Mouse (Mus musculus): ENCODE measurements around the gene Gm3005. TPM values are rescaled to one million over a fixed set of nuclear protein-coding genes. Genes with fewer than 3 reads are reported as not detected.

The Gm3005 gene
- not detected for polyA plus RNA-seq (2017; shearing (Covaris generic))

DNA sequence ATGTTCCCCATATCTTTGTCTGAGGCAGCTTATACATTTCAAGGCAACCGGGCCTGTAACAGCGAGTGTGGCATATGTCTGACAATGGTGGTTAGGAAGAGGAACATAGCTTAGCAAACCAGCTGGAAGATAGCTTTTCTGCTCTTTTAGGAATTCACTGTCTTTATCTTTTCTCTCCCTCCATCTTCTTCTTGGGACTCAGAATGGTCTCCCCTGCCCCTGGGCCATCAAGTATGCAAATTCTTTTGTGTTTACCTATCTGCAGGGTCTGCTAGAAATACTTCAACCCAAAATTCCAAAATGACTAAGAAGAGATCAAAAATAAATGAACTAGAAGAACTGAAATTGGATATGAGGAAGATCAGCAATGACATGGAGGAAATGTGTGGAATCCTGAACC, at the start of gene Gm3005:
Gene Gm3005, plus strand, starts transcription at position 301 of the 400 bp plus-strand sequence.

GRCm38 (mm10) chr14:3394793-3395192, 33.1 kb upstream of the Gm3005 start, which contains the start of gene Gm10413:
Gene Gm10413, plus strand, starts transcription at chr14:3395093.

DNA sequence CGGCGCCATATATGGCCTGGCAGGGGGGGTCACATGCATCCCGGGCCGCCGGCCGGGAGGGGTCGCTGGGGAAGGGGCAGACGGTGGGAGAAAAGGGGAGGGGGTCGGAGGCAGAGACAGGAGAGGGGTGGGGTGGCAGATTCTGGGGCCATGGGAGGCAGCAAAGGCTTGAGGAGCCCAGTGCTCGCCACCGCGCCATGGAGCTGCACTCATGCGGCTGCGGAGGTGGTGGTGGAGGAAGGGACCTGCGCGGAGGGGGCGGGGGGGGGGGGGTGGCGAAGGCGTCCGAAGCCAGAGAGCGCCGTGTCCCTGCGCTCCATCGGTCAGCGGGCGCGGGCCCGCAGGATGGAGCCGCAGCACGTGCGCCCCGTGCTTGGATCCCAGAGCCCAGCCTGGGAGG, 15.6 kb upstream of the Gm3005 start, which contains the start of gene Gm10409:
Gene Gm10409, plus strand, starts transcription at position 301 of the 400 bp plus-strand sequence.

DNA sequence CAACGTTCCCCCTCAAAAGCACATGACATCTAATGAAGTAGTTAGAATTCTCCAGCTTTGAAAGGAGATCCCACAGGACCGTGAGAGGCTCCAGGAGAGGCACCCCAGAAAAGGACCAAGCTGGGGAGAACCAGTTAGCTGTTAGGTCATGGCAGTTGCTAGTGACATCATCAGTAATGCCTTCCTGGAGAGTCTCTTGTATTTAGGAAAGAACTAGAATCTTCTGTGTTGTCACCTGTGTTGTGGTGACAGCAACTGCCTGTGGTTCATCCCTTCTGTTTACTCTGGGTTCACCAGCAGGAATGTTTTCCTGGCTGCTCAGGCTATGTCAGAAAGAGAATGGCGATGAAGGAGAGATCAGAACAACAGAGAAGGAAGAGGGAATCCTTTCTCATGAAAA, 21.2 kb downstream of the Gm3005 start, which contains the start of gene Gm10408:
Gene Gm10408, plus strand, starts transcription at position 301 of the 400 bp plus-strand sequence.

DNA sequence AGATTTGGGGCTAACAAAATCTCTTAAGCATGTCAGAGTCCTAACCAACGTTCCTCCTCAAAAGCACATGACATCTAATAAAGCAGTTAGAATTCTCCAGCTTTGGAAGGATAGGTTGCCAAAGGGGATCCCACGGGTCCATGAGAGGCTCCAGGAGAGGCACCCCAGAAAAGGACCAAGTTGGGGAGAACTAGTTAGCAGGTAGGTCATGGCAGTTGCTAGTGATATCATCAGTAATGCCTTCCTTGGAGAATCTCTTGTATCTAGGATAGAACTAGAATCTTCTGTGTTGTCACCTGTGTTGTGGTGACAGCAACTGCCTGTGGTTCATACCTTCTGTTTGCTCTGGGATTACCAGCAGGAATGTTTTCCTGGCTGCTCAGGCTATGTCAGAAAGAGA, 206.3 kb downstream of the Gm3005 start, which contains the start of gene Gm3012:
Gene Gm3012, plus strand, starts transcription at position 301 of the 400 bp plus-strand sequence.

Other genes starting within 250 kb of the Gm3005 start
- not detected for gene Gm5795, start 239.8 kb upstream of the Gm3005 start, polyA plus RNA-seq (2017; shearing (Covaris generic))
- not detected for gene D830030K20Rik, start 219.6 kb upstream of the Gm3005 start, polyA plus RNA-seq (2017; shearing (Covaris generic))
- not detected for gene Gm2956, start 95.5 kb upstream of the Gm3005 start, polyA plus RNA-seq (2017; shearing (Covaris generic))
- gene Gm10413, start 33.0 kb upstream of the Gm3005 start, polyA plus RNA-seq (2017; shearing (Covaris generic)) = not detected
- not detected for gene Gm10409, start 15.5 kb upstream of the Gm3005 start, polyA plus RNA-seq (2017; shearing (Covaris generic))
- not detected for gene Gm10408, start 21.3 kb downstream of the Gm3005 start, polyA plus RNA-seq (2017; shearing (Covaris generic))
- not detected for gene Gm3012, start 206.4 kb downstream of the Gm3005 start, polyA plus RNA-seq (2017; shearing (Covaris generic))
- gene Gm3020, start 223.9 kb downstream of the Gm3005 start, polyA plus RNA-seq (2017; shearing (Covaris generic)) = not detected

Data from effector memory CD4-positive, alpha-beta T cell, adult 5 months (primary cell).